Mouse (Mus musculus) neural tube, embryonic 14.5 days (tissue): ENCODE results near the gene Prr15l. TPM values are rescaled to one million over a fixed set of nuclear protein-coding genes. Genes with fewer than 3 reads are reported as not detected.

Experiments
- ATAC-seq: fragments of 200-750 bp; cut with Nextera tagmentation; 2 replicates; pipeline ENCODE4 v1.8.0; 2017; ENCODE audit warnings: low read depth, mild to moderate bottlenecking, moderate TSS enrichment, moderate library complexity
- H3K27ac ChIP-seq: fragments of 300-500 bp; sonication (generic); 2 replicates; pipeline ENCODE4 v1.5.1; 2014; ENCODE audit warnings: low read depth, mild to moderate bottlenecking, control low read depth, low read length, moderate library complexity, mixed read lengths
- H3K27me3 ChIP-seq: fragments of 300-500 bp; sonication (generic); 2 replicates; pipeline ENCODE4 v1.6.1; 2014; ENCODE audit warnings: low read length; ENCODE audit not compliant: control insufficient read depth, insufficient read depth
- H3K36me3 ChIP-seq: fragments of 300-500 bp; sonication (generic); 2 replicates; pipeline ENCODE4 v1.6.1; 2014; ENCODE audit warnings: low read length, mixed read lengths; ENCODE audit not compliant: control insufficient read depth, insufficient read depth
- H3K4me1 ChIP-seq: fragments of 300-500 bp; sonication (generic); 2 replicates; pipeline ENCODE4 v1.6.1; 2014; ENCODE audit warnings: low read length; ENCODE audit not compliant: control insufficient read depth, insufficient read depth
- H3K4me2 ChIP-seq: fragments of 300-500 bp; sonication (generic); 2 replicates; pipeline ENCODE4 v1.6.1; 2014; ENCODE audit warnings: mild to moderate bottlenecking, low read depth, low read length, control low read depth
- H3K4me3 ChIP-seq: fragments of 300-500 bp; sonication (generic); 2 replicates; pipeline ENCODE4 v1.5.1; 2014; ENCODE audit warnings: low read depth, low read length, control low read depth, mixed read lengths
- H3K9ac ChIP-seq: fragments of 300-500 bp; sonication (generic); replicated peaks from 2 replicates; pipeline ENCODE4 v1.6.1; 2014; ENCODE audit warnings: low read depth, mild to moderate bottlenecking, control low read depth, low read length, mixed read lengths
- H3K9me3 ChIP-seq: fragments of 300-500 bp; sonication (generic); 2 replicates; pipeline ENCODE4 v1.6.1; 2016; ENCODE audit warnings: low read length; ENCODE audit not compliant: control insufficient read depth
- WGBS: fragments of 180-500 bp; shearing (Covaris S2); extraction: QIAGEN DNeasy Blood & Tissue Kit; methylation state at CpG from one replicate; pipeline ENCODE4 v1.1.7; 2014; 5-methylcytosine and 5-hydroxymethylcytosine counted together
- polyA plus RNA-seq: library from polyadenylated mRNA; unstranded; fragments of >200 nt; fragmentation: Nextera tagmentation; extraction: Ambion mirVana; gene quantifications from 2 replicates; pipeline ENCODE4 v1.2.1, GENCODE M21; 2014

The Prr15l gene
- 0.09 and 0.36 TPM in 2 replicates for polyA plus RNA-seq

DNA sequence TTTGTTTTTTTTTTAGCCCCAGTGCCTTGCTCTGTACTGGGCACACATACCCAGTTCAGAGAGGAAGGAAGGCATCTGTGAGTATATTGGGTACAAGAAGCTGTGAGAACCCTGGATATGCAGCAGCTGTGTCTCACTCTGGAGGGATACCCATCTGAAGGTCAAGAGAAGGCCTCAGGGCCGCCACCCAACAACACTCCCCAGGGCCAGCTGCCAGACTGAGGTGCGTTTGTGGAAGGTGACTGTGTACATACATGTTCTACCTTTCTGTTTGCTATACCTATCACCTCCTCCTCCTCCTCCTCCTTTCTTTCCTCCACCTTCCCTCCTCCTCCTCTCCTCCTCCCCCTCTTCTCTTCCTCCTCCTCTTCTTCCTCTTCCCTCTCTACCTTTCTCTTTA is at the start of gene Prr15l:
Prr15l (plus strand) TSS at position 17 of the 400 bp plus-strand sequence.
- H3K27me3 ChIP-seq = no peaks in the 10 kb centered on the region
- ATAC-seq = no peak
- no peak within 1 kb of the TSS for H3K9ac ChIP-seq
- no peaks in the 10 kb centered on the region for H3K36me3 ChIP-seq
- no peak within 1 kb of the TSS for H3K4me3 ChIP-seq
- no peak within 1 kb of the TSS for H3K4me2 ChIP-seq
- no peak within 1 kb of the TSS for H3K27ac ChIP-seq
- H3K4me1 ChIP-seq = no peaks in the 10 kb centered on the region
- H3K9me3 ChIP-seq = no peaks in the 10 kb centered on the region
- 83% methylated on average over 1 of the region's 2 CpGs for WGBS

DNA sequence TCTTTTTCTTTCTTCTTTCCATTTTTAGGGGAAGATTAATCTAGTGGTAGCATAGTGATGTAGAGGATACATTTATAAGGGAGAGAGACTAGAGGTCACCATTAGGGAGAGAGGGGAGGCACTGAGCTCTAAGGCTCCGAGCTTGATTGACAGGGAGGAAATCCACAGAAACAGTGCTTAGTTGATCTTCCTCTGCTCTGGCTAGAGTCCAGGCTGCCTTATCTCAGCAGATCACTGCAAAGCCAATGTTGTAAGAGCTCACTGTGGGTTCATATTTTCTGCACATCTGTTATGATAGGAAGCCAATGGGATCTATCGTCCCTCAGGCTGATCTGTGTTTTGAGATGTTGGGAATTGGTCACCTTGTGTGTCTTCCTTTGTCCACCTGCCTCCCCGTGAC is 49.2 kb upstream of the Prr15l start:
- Histone ChIP-seq H3K4me1 (peaks cover 48% of the 10 kb centered on the region), H3K4me3 (no peak overlapping the region), H3K9ac (no peak overlapping the region), H3K27ac (no peak overlapping the region), H3K4me2 (no peak overlapping the region), H3K27me3 (no peaks in the 10 kb centered on the region), H3K9me3 (no peaks in the 10 kb centered on the region), H3K36me3 (no peaks in the 10 kb centered on the region)
- 37% methylated on average over 3 of the region's 3 CpGs for WGBS
- ATAC-seq = no peak

DNA sequence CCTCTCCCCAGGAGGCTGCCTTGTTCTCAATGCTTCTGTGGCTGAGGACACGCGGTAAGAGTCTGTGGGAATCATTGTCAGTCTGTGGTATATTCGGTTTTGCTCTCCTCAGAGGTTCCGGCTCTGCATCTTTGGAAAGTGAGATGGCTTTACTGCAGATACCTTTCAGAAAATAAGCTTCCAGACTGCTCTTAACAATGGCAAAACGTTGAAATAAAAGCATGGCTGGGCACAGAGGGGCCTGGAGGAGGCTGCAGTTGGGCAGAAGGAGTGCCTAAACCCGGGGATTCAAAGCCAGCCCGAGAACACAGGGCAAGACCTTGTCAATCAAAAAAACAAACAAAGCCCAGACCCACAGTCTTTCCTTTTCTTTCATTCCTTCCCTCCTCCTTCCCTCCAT is 48.5 kb upstream of the Prr15l start:
- peaks cover 41% of the 10 kb centered on the region for H3K4me1 ChIP-seq
- no peak overlapping the region for H3K9ac ChIP-seq
- no peaks in the 10 kb centered on the region for H3K27me3 ChIP-seq
- no peaks in the 10 kb centered on the region for H3K36me3 ChIP-seq
- H3K27ac ChIP-seq = peak overlapping the region; percentile 28; the same call in 1 of the 2 replicates
- ATAC-seq = no peak
- no peaks in the 10 kb centered on the region for H3K9me3 ChIP-seq
- no peak overlapping the region for H3K4me3 ChIP-seq
- no peak overlapping the region for H3K4me2 ChIP-seq
- WGBS = 14% methylated on average over 7 of the region's 7 CpGs

- Histone ChIP-seq H3K9ac (no peak overlapping the region), H3K36me3 (no peaks in the 10 kb centered on the region), H3K4me1 (peaks cover 36% of the 10 kb centered on the region), H3K27ac (no peak overlapping the region), H3K4me2 (no peak overlapping the region), H3K4me3 (no peak overlapping the region), H3K27me3 (no peaks in the 10 kb centered on the region), H3K9me3 (no peaks in the 10 kb centered on the region)
- no peak for ATAC-seq
- 91% methylated on average over 9 of the region's 9 CpGs for WGBS
These were observed 47.6 kb upstream of the Prr15l start for GRCm38 (mm10) chr11:96880296-96880695.

GRCm38 (mm10) chr11:96885901-96886340 is 42.0 kb upstream of the Prr15l start:
- Histone ChIP-seq H3K36me3 (no peaks in the 10 kb centered on the region), H3K4me2 (no peak overlapping the region), H3K4me1 (peaks cover 21% of the 10 kb centered on the region), H3K9ac (no peak overlapping the region; the same call in 1 of the 2 replicates), H3K27ac (peak overlapping the region; percentile 79), H3K4me3 (no peak overlapping the region), H3K27me3 (no peaks in the 10 kb centered on the region), H3K9me3 (no peaks in the 10 kb centered on the region)
- WGBS = 15% methylated on average over 5 of the region's 5 CpGs
- peak; percentile 94 for ATAC-seq

- Histone ChIP-seq H3K36me3 (no peaks in the 10 kb centered on the region), H3K4me1 (peaks cover 21% of the 10 kb centered on the region), H3K27ac (peak overlapping the region; percentile 79; the same call in 1 of the 2 replicates), H3K4me2 (no peak overlapping the region), H3K27me3 (no peaks in the 10 kb centered on the region), H3K4me3 (no peak overlapping the region), H3K9ac (no peak overlapping the region), H3K9me3 (no peaks in the 10 kb centered on the region)
- ATAC-seq = no peak
- WGBS = 73% methylated on average over 8 of the region's 8 CpGs
These were observed 40.9 kb upstream of the Prr15l start for GRCm38 (mm10) chr11:96886942-96887546.

- 27% methylated on average over 14 of the region's 14 CpGs for WGBS
- no peak for ATAC-seq
These were observed 35.9 kb upstream of the Prr15l start for GRCm38 (mm10) chr11:96891784-96892527.

GRCm38 (mm10) chr11:96893203-96893842 is 34.6 kb upstream of the Prr15l start:
- peak overlapping the region; percentile 58 for H3K27ac ChIP-seq
- H3K9me3 ChIP-seq = no peaks in the 10 kb centered on the region
- H3K36me3 ChIP-seq = no peaks in the 10 kb centered on the region
- H3K4me3 ChIP-seq = no peak overlapping the region
- no peak overlapping the region for H3K4me2 ChIP-seq
- WGBS = 43% methylated on average over 11 of the region's 11 CpGs
- no peak for ATAC-seq
- peaks cover 14% of the 10 kb centered on the region; the same call in 1 of the 2 replicates for H3K4me1 ChIP-seq
- 0 out of 2 replicates have a peak overlapping the region, but pooled peaks have one; percentile 7 for H3K9ac ChIP-seq
- no peaks in the 10 kb centered on the region for H3K27me3 ChIP-seq

More at GRCm38 (mm10) chr11:96891784-96892527, 35.9 kb upstream of the Prr15l start:
- Histone ChIP-seq H3K4me1 (peaks cover 17% of the 10 kb centered on the region), H3K4me2 (no peak overlapping the region), H3K9ac (no peak overlapping the region), H3K9me3 (no peaks in the 10 kb centered on the region), H3K4me3 (no peak overlapping the region), H3K36me3 (no peaks in the 10 kb centered on the region), H3K27me3 (no peaks in the 10 kb centered on the region), H3K27ac (no peak overlapping the region)

- H3K4me3 ChIP-seq = no peak overlapping the region
- no peaks in the 10 kb centered on the region for H3K9me3 ChIP-seq
- H3K4me1 ChIP-seq = peaks cover 29% of the 10 kb centered on the region
- H3K27ac ChIP-seq = no peak overlapping the region
- no peaks in the 10 kb centered on the region for H3K36me3 ChIP-seq
- WGBS = 94% methylated on average over 4 of the region's 4 CpGs
- no peaks in the 10 kb centered on the region for H3K27me3 ChIP-seq
- ATAC-seq = no peak
- no peak overlapping the region for H3K4me2 ChIP-seq
- no peak overlapping the region for H3K9ac ChIP-seq
These were observed 32.0 kb upstream of the Prr15l start for GRCm38 (mm10) chr11:96895886-96896285.
